Mouse (Mus musculus) duodenum, adult 2 months (tissue): ENCODE measurements around the gene Pik3r6. TPM values are rescaled to one million over a fixed set of nuclear protein-coding genes. Genes with fewer than 3 reads are reported as not detected.

Experiments used
- polyA plus RNA-seq: library from polyadenylated mRNA; depleted of rRNA; stranded (reverse); fragments of >200 nt; gene quantifications from 2 replicates; pipeline ENCODE4 v1.2.3, GENCODE M21; 2012; ENCODE audit warnings: low replicate concordance; rRNA removed

Pik3r6 gene
- polyA plus RNA-seq, result 1.3 and 1.8 TPM in 2 replicates

DNA sequence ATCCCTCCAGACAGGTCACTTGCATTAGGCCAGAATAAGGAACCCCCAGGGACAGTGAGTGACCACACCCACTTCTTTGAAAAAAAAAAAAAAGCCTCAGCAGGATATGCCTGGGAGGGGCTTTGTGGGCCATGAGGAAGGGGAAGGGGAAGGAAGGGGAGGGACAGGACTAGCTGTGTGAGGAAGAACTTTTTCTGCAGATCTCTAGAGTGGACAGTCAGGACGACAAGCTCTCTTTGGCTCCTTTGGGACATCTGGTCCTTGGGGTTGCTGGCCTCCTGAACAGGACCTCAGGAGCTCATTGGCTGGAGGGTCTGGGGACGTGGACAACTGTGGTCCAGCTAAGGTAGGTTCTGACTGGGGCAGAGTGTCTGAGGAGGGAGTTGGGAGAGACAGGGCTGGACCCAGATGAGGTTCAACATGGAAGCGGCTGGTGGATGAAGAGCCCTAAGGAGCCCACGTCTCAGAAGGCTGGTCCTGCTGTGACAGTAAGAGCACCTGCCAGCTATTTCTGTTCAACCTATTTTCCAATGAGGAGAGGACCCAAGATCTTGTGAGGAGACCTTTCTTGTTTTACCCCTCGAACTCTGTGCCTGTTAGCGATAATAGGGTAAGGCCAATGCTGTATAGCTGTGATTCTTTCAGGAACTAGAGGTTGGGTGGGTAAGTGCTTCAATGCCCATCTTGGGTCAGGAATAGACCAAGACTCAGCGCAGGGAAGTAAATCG is at the start of gene Pik3r6:
Gene Pik3r6 (plus strand): TSS at position 118 of the 728 bp plus-strand sequence.

DNA sequence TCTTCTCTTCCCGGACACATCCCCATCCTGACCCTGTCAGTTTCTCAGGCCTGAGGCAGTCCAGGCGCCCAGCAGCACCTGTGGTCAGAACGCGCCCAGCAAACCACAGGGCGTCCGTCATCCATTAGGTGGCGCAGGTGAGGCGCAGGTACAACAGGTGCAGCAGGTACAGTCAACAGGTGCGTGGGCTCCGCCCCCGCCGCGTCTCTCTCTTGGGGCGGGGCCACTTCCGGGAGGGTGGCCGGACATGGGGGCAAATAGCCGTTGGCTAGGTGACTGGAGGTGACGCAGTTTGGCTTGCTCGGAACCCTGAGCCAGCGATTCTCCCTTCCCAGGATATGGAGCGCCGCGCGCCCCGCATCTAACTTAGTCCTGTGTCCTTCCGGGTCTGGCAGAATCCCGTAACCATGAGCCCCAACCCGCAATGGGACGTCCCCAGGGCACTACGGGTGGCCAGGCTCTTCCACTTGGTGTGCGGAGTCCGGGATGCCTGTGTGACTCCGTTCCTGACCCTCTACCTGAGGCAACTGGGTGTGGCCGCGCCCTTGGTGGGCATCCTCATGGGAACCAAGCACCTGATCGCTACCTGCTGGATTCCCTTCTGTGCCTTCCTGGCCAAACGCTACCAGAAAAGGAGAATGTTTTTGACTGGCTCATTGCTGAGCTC is 53.2 kb downstream of the Pik3r6 start, which contains the start of gene Mfsd6l:
Gene Mfsd6l (plus strand): TSS at position 269 of the 667 bp plus-strand sequence.

DNA sequence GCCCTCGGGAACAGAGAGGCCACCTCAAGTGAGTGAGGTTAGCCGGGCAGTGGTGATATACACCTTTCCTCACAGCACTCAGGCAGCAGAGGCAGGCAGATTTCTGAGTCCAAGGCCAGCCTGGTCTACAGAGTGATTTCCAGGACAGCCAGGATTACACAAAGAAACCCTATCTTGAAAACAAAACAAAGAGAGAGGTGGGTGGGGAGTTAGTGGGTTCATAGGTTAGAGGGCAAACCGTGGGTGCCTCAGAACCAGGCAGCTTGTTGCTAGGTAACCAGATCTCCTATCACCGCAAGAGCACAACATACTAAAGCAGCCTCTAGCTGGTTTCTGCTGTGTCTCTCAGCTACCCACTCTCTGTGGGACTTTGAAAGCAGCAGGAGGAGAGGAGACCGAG is 83.9 kb downstream of the Pik3r6 start, which contains the start of gene Ccdc42:
Gene Ccdc42 (plus strand): TSS at position 301 of the 400 bp plus-strand sequence.

Other genes starting within 250 kb of the Pik3r6 start
- gene Ntn1, start 102.2 kb upstream of the Pik3r6 start, polyA plus RNA-seq, result 17.8 and 18.7 TPM in 2 replicates
- gene Pik3r5, start 70.9 kb upstream of the Pik3r6 start, polyA plus RNA-seq, result 4.8 and 5.3 TPM in 2 replicates
- gene Mfsd6l, start 53.2 kb downstream of the Pik3r6 start, polyA plus RNA-seq, result 8.3 and 23.6 TPM in 2 replicates
- gene Ccdc42, start 84.0 kb downstream of the Pik3r6 start, polyA plus RNA-seq, result 0.29 and 0.69 TPM in 2 replicates
- gene Myh10, start 188.5 kb downstream of the Pik3r6 start, polyA plus RNA-seq, result 1.9 and 3.6 TPM in 2 replicates